Mouse (Mus musculus) frontal cortex, postnatal 36 days (tissue): ENCODE results near the gene Nckap5l.
A peak's percentile ranks its signal among the peaks of the same experiment; 100 is the strongest.

Experiments
- DNase-seq, 2 experiments: peaks; one replicate each; pipeline ENCODE4 v3.0.0; 2022; ENCODE audit warnings: low spot score in 2 of 2

The Nckap5l gene

GRCm38 (mm10) chr15:99457606-99458401, at the start of gene Nckap5l:
TSS of gene Nckap5l (minus strand) at chr15:99457748.
- peak; percentile 86 to 88 for DNase-seq

GRCm38 (mm10) chr15:99505324-99506095, 48.0 kb upstream of the Nckap5l start:
- DNase-seq: no peak

GRCm38 (mm10) chr15:99503256-99503655, 45.7 kb upstream of the Nckap5l start:
- no peak for DNase-seq

- no peak for DNase-seq
These were observed 44.8 kb upstream of the Nckap5l start for GRCm38 (mm10) chr15:99502311-99502831.

GRCm38 (mm10) chr15:99501292-99502260, 44.0 kb upstream of the Nckap5l start:
- peak; percentile 60 to 62 for DNase-seq

- no peak for DNase-seq
These were observed 42.8 kb upstream of the Nckap5l start for GRCm38 (mm10) chr15:99500320-99500719.

- DNase-seq: no peak
These were observed 42.2 kb upstream of the Nckap5l start for GRCm38 (mm10) chr15:99499726-99500125.

GRCm38 (mm10) chr15:99498781-99499180, 41.2 kb upstream of the Nckap5l start:
- DNase-seq: no peak

GRCm38 (mm10) chr15:99498356-99498755, 40.8 kb upstream of the Nckap5l start:
- no peak for DNase-seq

- peak; percentile 74 to 84 for DNase-seq
These were observed 40.1 kb upstream of the Nckap5l start for GRCm38 (mm10) chr15:99497527-99498242.

GRCm38 (mm10) chr15:99497061-99497460, 39.5 kb upstream of the Nckap5l start:
- DNase-seq: peak; percentile 50 to 74

GRCm38 (mm10) chr15:99484745-99485144, 27.2 kb upstream of the Nckap5l start:
- DNase-seq: no peak

- no peak for DNase-seq
These were observed 18.3 kb upstream of the Nckap5l start for GRCm38 (mm10) chr15:99475814-99476213.

- DNase-seq: peak; percentile 84 to 85
These were observed 17.0 kb upstream of the Nckap5l start, which contains the start of gene Bcdin3d for GRCm38 (mm10) chr15:99474576-99474926. TSS of gene Bcdin3d (minus strand) at chr15:99474730.

GRCm38 (mm10) chr15:99473801-99474575, 16.4 kb upstream of the Nckap5l start:
- DNase-seq: peak; percentile 35

- DNase-seq: no peak
These were observed 15.4 kb upstream of the Nckap5l start for GRCm38 (mm10) chr15:99472972-99473371.

- no peak for DNase-seq
These were observed 14.1 kb upstream of the Nckap5l start for GRCm38 (mm10) chr15:99471677-99472063.

GRCm38 (mm10) chr15:99470971-99471676, 13.6 kb upstream of the Nckap5l start:
- peak; percentile 48 to 70 for DNase-seq

GRCm38 (mm10) chr15:99470224-99470761, 12.7 kb upstream of the Nckap5l start:
- no peak for DNase-seq
